Mouse (Mus musculus) kidney, adult 11 months (tissue): ENCODE results near the gene Ccser1.

Experiments
- DNase-seq: peaks from one replicate; pipeline ENCODE4 v3.0.0; 2022

The Ccser1 gene

DNA sequence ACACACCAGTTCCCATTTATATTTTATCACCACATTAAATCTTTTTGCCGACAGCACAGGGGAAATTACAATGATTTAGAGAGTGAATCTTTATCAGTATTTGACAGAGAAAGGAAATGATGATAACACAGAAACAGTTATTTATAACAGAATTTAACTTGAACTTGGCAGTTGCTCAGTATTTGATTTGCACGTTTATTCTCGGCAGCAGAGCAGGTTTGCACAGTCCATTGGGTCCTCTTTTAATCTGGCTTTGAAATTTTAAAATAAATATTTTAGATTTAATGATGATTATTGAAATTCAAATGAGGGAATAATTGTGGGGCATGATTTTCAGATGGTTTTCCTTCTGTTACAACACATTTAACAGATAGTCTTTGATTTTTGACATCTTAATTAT is 305.2 kb downstream of the Ccser1 start:
- no peak for DNase-seq

DNA sequence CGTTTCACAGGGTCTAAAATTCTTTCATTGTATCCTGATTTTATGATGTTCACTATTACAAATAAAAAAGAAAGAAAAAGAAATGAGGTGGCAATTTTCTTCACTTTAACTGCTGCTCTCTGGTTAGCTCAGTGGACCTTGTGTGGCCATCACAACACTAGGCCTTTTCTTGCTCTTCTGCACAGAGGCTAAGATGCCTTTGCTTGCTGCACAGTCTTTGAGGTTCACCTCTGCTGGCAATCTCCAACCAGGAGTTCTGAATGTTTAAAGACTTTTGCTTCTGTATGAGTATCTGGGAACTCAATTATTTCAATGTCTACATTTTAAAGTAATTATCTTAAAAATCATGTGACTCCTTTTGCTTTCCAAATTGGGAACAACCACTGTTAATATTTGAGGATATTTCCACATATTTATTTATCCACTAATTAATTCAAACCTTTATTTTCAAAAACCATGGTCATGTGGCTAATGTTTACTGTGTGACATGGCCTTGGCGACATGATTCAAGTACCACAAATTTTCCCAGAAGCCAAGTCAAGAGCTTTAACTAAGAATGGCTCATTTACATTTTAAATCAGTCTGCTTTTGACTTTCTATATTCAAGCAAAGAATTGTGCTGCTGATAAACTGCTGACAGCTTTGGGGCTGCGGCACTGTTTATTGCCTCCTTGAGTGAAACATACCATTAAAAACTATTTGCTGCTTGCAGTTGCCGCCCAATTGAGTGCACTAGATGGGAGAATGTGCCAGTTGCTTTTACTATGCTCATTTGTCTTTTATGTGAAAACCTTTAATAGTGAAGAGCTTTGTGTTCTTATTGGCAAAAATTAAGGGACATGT is 312.1 kb downstream of the Ccser1 start:
- DNase-seq = no peak

DNA sequence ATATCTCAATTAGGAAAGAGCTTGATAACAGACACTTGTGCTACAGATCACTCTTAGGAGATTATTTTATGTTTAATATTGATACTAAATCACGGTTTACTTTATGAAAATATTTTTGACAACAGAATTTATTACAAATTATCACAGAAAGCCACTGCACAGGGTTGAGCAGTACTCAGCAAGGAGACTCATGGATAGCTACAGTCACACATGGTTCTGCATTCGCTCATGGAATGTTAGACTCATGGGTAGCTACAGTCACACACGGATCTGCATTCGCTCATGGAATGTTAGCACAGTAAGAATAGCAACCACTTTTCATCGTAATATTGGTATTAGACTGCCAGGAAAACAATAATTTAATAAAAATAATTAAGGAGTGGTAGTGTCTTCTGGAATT is 313.3 kb downstream of the Ccser1 start:
- DNase-seq = no peak

DNA sequence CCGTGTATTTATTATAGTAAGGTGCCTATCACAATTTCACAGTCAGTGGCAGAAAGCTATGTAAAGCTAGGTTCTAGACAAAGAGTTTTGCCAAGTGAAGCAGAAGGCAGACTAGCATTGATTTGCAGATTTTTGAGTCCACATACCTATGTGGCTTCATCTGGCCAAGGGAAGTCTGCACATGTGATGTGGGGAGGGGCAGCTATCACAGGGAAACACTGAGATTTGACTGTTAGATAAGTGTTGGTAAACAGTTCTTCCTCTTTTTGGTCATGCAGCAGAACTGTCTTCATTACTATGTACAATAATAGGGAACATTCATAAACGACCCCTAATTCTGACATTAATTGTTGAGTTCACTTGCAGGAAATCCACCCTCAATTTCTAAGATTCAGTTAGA is 335.2 kb downstream of the Ccser1 start:
- DNase-seq = no peak

DNA sequence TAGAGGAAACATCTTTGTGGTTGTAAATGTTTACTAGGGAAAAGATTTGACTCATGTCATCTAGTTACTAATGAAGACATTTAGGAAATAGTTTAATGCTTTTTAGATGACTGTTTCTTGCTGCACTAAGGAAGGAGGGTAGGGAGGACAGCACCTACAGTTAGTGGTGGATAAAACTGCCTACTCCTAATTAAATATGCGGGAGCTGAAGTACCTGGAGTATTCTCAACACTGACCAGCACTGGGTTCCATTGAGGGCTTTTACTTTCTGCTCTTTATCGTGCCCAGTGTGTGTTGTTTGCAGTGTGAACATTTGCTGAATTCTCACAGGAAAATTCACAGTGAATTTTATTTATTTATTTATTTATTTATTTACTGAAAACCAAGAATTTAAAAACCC is 341.5 kb downstream of the Ccser1 start:
- no peak for DNase-seq

DNA sequence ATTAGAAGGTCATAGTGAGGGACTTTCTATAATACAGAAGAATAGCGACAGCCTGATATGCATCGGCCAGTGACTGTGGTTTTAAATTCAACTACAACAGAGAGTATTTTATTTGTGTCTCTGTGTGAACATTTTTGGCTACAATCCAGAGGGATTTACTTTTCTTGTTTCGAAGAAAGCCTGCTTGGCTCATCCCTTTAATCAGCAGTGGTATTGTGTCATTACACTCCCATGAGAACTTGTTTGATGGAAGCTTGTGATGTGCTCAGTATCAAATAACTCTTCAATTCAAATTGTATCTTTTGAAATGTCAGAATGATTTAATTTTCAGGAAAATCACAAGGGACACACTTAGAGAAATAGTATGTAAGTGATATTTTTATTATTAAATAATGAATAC is 342.0 kb downstream of the Ccser1 start:
- no peak for DNase-seq

DNA sequence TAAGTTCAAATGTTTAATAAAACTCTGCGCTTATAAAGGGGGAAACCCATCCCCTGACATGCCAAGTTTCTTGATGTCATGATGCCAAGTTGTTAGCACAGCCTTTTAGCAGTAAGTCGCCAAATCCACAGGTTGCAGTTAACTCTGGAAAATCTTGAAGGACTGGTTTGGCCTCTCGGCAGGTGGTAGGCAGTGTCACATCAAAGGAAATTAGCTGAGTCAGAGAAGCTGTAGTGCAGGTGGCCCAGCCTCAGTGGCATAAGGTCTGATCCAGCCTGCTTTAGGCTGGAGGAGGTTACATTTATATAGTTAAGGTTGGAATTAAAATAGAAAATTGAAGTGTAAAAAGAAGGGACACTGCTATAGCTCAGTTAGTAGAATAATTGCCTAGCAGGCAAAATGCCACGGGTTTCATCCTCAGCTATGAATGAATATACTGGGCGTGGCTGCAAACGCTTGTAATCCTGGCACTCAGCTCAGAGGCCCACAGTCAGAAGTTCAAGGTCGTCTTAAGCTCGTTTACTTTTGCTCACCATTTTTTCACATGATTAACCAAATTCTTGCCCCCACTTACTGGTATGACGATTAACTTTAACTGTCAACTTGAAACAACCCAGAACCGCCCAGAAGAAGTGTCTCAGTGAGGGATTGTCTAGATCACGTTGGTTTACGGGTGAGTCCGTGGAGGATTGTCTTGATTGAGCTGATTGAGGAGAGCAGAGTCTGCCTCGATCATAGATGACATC is 343.8 kb downstream of the Ccser1 start:
- DNase-seq = no peak

DNA sequence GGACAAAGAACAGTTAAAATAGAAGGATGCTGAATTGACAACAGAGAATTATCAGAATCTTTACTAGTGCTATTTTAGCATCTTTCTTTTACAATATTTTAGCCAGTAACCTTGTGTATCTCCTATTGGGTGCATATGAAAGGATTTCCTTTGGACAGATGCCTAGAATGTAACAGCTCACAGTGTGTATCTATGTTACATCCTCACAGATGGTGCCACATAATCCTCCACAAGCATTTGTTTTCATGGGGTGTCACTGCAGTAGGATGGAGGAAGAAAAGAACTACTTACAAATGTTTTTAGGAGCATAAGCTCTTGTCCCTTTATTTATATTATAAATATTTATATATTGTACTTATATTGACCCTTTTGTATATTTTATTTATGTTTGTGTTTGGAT is 360.6 kb downstream of the Ccser1 start:
- DNase-seq = no peak

DNA sequence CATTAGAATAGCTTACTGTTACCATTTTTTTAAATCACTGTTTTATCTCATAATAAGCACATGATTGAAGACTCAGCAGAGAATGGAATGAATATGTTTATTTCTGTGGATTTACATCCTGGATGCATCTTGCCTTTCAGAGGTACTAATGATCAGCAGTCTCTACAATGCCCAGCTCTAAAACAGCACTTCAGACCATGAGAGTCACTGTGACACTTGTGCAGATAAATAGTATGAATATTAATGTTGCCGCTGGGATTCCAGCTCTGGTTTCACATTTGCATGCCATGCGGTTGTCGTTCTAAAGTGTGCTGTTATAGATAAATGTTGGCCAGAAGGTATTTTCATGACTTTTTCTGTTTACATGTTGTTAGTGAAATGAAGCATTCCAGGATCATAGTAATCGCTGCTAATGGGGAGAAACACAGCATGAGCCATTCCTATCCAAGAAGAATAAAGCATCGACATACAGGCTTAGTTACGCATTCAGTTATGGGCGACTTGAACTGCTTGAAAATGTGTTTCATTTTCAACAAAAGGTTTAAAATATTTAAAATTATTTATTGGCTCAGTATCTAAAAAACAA is 363.4 kb downstream of the Ccser1 start:
- no peak for DNase-seq

DNA sequence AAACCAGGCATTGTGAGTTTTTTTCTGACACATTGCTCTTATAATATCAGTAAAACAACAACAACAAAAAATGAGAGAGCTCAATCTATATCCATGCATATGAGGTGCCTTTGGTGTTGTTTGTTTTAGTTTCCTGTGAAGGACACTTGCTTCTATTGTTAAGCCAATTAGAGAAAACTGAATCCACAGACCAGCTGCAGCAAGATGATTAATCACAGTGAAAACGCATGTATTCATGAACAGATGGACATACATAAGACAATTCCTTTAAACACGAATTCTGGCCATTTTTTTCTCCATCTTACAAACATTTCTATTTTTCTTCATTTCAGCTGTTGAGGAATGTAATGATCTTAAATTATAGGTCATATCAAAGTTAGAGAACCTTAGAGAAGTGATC is 387.4 kb downstream of the Ccser1 start:
- DNase-seq = no peak

DNA sequence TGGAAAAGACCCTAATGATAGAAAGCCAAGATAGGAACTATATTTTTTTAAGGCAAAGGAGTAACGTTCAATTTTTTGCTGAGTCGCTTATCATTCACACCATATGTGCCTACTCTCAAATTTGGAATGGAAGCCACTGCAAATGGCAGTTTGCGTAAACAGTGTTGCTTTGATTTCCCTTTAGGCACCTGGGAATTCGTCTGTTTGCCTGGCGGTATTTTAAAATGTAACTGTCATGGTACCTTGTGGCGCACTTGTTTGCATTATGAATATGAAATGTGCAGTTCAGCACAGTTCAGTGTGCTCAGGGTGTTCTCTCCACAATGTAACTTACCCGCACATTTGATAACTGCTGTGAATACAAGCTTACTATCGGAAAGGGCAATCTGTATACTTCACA is 387.8 kb downstream of the Ccser1 start:
- no peak for DNase-seq

DNA sequence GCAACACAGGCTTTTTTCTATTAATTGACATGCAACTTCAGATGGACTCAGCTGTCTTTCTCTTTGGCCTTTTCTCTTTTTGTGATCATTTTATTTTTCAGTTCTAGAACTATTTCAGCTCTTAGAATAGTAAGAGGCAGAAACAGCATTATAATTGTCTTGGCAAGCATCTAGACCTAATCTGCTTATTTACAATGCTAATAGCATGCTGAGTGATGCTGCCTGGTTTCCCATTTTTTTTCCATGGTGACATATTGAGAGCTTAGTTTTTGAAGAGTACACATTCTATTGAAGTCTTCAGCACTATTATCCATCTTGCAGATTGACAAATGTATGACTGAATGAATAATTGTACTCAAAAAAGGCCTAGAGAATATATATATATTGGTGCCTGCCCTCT is 401.6 kb downstream of the Ccser1 start:
- no peak for DNase-seq

DNA sequence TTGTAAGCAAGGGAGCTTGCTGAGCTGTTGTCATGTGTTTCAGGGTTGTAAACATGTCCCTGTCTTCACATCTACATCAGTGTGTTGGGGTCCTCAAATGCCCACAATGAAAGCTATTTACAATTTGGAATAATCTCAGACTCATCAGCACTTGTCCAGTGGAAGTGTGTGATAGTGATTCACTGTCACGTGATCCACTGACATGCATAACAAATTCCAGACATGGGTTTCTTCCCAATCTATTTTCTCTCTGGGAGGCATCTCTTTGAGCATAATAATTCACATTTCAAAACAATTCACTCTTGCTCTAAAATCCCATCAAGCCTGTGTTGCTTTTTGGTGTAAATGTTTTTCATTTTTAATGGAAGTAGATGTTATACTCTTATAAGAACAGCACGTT is 408.9 kb downstream of the Ccser1 start:
- DNase-seq = no peak

DNA sequence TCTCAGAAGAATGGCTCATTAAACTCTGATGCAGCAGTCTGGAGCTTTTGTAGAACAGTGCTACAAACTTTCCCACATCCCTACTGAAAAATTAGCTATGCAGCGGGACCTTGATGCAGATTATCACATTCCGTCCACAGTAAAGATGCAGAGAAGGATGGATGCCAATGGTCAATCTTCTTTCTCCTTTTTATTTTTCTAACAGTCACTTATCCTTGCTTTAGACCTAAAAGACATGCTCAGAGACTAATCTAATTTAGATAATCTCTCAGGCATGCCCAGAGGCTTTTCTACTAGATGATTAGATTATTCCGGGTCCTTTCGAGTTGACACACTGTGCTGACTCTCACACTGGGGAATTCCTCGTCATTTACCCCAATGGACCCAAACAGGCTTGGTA is 421.8 kb downstream of the Ccser1 start:
- no peak for DNase-seq

DNA sequence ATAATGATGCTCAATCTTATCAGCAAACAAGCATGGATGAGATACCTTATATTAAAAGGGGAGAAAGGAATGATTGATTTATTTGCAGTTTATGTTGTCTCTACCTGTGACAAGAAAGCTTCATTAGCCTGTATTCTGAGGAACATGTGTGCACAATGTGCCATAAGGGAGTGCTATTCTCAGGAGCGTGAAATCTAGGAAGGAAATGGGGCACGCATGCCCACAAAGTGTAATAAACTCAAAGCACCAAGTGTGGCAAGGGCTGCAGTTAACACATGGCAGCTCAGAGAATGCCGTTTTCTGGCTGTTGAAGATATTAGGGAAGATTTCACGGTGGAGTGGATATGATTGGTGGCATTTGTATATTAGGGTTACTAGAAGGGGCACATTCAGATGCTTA is 434.8 kb downstream of the Ccser1 start:
- no peak for DNase-seq

DNA sequence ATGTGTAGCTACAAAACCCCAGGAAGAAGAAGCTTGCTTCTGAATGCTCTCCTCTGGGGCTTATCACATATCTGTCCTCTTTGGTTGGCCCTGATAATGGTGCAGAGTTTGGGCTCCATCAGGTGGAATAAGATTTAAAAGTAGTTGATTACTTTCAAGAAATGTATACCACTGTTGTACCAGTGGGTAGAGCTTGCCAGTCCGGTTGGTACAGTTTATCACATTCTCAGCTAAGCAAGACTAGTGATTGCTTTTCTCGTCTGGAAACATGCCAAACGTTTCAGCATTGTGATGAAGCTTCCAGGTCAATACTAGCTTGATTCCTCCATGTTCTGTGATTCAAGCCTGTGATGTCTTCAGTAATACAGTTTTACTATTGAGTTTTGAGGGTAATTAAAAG is 441.6 kb downstream of the Ccser1 start:
- DNase-seq = no peak

DNA sequence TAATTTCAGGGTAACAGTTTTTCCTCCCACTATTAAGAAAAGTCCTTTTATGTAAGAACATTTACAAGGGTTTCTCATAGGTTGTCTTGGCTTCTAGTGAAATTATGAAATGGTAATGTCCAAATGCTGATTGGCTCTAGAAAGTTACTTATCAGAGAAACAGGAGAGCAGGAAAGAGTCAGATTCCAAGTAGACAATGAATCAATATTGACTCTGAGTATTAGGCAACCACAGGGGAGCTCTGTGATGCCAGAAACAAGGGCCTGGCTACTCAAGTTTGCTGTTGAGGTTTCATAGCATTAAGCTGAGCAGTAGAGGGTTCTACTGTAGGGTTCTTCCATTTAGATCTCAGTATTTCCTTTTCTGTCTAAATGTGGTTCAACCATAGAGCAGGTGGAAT is 481.3 kb downstream of the Ccser1 start:
- DNase-seq = no peak

DNA sequence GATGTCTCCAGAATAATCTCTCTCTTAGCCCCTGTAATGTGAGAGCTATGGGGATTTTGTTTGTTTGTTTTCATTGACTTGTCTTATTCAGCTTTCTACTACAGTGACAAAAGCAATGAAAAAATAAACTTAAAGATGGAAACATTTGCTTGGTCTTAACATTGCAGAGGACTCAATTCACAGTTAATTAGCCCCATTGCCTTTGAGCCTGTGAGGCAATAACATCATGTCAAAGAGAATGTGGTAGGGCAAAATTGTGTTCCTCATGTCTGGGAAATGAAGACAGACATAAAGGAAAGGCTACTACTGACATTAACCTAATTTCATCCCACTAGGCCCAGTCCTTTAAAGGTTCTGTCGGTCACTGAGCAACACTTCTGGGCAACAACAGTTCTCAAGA is 484.4 kb downstream of the Ccser1 start:
- DNase-seq = no peak

DNA sequence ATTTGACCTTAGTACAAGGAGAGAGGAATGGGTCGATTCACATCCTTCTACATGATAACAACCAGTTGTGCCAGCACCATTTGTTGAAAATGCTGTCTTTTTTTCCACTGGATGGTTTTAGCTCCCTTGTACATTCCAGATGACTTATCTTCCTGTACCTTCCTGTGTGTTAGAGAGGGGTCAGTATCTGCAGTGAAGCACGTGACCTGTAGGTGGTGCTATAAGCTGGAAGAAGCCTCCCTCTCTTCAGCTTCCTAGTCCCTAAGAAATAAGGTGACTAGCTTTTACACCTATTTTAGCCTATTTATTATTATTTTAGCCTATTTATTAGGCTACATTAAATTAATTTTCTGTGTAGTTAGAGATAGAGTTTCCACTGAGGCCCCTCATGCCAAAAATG is 506.9 kb downstream of the Ccser1 start:
- DNase-seq = no peak

DNA sequence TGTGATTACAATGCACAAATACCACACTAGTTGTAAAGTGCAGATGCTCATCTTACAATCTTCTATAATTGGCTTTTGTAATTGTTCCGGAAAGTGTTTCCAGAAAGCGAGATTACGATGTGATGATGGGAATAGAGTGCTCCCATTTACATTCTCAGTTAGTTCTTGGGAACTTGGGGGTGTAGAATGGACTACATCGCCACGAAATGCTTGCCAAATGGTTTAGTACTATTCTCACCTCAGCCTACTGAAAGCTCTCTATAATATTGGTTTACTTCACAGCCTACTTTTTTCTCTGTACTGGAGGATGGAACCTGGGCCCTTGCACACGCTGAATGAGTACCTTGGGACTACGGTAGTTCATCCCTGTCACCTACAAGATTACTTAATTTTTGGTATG is 522.9 kb downstream of the Ccser1 start:
- DNase-seq = no peak

DNA sequence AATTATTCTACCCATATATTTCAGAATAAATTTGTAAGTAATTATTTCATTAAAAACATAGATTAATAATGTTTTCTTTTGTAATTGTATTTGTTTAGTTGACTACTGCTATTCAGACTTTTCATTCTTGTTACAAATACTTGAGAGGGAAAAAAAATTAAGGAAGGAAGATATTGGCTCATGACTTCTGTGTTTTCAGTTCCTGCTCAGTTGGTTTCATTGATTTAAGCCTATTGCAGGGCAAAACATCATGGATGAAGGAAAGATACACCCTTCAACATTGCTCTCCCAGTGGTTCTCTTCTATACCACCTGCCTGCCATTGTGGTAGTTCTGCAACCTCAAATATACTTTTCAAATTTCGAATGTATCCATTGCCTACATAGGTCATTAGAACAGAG is 541.1 kb downstream of the Ccser1 start:
- no peak for DNase-seq

DNA sequence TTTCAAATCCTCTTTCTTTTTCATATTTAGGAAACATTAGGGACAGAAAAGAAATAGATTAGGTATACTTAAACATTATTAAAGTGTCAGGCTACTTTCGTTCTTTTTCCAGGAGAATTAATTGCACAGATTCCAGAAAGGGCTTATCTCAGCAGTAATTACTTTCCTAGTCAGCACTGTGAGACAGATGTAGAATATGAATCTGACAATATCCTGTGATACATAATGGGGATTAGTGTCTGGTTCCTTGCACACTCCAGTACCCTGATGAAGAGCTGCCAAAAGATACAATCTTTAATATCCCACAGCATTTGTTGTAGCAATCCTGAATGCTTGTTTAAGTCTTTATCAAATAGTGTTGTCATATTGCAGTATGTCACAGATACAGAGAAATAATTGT is 548.9 kb downstream of the Ccser1 start:
- no peak for DNase-seq

DNA sequence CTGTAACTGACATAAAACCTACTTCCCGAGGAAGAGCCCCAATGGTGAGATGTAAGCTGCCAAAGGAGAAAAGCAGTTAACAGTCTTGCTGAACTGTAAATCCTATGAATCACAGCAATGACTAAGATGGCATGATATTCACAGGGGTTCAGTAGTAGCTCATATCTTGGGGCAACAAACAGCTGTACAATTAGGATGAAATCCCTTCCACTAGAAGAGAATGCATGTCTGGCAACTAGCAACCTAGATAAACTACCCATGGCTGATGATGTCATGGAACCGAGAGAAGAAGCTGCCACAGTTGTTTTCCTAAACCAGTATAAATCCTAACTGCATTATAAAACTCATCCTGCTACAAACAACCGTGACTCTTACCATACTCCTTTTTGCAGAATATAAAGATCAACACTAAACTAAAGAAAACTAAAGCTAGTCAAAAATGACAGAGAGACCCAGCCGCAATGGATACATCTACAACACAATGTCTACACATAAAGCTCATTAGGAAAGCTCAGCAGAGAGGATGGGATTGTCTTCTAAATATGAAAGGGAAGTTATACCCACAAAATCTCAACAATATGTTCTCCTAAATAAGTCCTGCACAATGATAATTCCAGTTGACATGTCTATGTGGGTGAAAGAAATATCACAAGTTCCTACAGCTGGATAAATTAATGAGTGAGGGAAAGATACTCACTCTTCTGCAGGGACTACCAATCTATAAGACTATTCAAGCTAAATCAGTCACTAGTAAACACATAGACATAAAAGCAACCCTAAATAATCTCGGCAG is 550.2 kb downstream of the Ccser1 start:
- no peak for DNase-seq
